Mouse (Mus musculus) v-Abl transformed pro-B cells (cell line): Measurements from ENCODE around the gene Lonrf2.

Experiments used
- in situ Hi-C, 2 experiments: fragments of 400-800 bp; cut with MboI; formaldehyde crosslinking; loops; one replicate each; pipeline ENCODE4 v1.15.1; 2025; ENCODE audit not compliant: unreplicated experiment in 2 of 2

The Lonrf2 gene

DNA sequence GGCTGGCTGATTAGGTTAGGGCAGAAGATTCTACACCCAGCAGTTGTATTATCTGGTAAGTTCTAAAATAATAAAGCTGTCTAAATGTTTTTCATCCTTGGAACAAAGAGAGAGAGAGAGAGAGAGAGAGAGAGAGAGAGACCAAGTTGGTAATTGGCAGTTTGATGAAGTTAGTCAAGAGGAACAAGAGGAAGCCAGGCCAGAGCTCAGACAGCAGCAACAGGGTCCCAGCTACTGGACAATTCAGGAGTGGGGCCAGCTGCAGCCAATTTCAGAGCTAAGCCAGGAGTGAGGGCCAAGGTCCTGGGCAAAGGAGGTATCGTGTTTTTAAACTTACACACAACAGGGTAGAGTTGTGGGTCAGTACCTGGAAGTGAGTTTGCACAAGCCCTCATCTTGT is 6.3 kb upstream of the Lonrf2 start:
- in situ Hi-C loops, result no loop called here

DNA sequence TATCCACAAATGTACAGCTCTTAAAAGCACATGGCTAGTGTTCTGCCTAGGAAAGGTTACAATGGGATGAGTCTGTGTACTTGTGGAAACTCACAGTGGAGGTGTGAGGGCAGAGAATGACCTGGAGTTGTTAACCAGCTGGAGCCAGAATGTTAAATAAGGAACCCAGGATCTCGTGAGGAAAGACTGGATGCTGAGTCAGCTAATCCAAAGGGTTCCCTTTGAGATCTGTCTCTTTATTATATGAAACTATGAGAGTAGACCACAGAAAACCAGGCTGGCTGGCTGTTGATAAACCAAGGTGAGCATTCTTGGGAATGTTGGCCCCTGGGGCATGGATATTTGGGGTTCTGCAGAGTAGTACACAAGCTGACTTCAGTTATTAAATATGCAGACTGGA is 3.4 kb upstream of the Lonrf2 start:
- in situ Hi-C loops, result no loop called here

DNA sequence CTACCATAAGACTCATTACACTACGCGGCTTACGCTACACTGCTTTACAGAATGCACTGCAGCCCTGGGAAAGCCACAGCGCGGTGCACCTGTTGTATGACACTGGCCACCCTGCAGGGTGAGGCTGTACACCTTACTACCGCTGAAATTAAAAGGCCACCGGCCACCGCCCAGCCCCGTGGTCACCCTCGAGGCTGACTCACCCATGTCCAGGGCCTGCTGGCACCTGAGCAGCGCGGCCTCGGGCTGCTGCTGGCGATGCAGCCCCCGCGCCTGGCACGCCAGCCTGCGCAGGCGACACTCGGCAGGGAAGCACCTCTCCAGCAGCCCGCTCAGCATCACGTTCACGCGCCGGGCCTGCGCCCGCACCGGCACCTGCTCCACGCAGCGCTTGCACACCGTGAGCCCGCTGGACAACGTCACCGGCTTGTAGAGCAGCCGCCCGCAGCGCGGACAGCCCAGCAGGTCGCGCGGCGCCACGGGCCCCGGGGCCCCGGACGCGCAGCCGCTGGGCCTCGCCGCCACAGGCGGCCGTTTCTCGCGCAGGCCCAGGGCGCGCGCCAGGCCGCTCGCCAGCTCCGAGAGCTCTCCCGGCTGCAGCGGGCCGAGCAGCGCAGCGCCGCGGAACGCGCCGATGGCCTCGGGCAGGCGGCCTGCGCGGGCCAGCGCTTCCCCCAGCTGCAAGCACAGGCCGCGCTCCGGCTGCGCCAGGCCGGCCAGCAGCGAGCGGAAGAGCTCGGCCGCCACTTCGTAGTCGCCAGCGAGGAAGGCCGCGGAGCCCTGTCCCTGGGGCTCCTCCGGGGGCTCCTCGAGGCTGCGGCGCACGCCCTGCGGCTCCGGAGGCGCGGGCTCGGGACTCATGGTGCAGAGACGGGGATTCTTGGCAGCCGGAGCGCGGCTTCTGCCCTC is 689 bp downstream of the Lonrf2 start:
- in situ Hi-C loops, result no loop called here

DNA sequence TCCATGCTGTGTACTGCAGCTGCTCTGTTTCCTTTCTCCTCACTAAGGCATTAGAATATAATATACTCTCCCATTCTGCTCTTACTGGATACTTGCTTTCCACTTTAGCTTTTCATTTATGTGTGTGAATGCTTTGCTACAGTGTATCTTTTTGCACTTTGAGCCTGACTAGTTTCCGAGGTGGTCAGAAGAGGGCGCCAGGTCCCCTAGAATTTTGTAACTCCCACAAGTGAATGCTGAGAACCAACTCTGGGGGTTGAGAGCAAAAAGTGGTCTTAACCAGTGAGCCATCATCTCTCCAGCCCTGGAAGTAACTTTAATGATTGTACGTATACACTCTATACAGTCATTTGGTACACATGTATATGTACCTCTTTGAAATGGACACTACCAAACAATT is 1.6 kb downstream of the Lonrf2 start:
- in situ Hi-C loops, result no loop called here

DNA sequence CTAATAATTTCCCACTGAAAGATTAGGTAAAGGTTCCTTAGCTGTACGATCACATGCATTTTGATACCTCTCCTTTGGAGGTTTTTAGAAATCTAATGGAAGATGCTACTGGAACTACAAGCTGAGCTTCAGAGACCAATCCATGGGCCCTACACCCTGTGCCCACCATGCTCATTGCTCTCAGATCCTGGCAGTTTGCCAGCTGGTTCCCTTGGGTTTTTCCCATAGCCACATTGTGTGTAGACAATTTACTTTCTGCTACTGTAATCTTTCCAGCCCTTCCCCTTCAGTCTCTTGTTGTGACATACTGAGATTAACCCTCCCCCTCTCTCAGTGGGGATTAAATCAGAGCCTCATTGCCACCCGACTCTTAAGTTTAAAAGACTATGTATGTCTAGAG is 11.6 kb downstream of the Lonrf2 start:
- in situ Hi-C loops, result no loop called here

DNA sequence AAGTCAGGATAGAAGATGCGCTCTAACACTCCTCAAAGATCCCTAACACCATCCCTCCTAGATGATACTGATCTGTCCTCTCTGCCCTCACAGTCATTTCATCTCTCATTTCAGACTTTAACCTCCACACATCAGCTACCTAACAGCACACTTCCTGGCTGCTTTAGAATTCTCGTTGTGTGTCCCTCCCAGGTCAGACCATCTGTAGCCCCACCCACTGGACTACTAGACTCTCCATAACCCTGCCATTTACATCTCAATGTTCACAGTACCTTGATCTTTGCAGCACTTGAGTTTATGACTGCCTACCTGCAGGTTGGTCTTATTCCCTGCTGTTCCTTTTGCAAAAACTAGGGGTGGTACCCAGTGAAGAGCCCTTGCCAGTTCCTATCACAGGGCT is 12.7 kb downstream of the Lonrf2 start:
- in situ Hi-C loops, result no loop called here

DNA sequence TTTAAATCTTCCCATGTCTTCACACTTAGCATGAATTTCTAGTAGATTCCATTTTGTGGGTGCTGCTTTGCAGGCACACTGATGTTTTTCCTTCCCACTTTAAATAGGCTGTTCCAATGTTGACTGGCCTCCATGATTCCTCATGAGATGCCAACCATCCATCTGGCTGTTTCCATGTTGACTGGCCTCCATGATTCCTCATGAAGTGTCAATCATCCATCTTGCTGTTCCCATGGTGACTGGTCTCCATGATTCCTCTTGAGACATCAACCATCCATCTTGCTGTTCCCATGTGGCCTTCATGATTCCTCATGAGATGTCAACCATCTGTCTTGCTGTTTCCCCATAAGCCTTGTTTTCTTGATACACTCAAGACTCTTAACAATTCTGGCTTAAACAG is 16.8 kb downstream of the Lonrf2 start:
- in situ Hi-C loops, result no loop called here

DNA sequence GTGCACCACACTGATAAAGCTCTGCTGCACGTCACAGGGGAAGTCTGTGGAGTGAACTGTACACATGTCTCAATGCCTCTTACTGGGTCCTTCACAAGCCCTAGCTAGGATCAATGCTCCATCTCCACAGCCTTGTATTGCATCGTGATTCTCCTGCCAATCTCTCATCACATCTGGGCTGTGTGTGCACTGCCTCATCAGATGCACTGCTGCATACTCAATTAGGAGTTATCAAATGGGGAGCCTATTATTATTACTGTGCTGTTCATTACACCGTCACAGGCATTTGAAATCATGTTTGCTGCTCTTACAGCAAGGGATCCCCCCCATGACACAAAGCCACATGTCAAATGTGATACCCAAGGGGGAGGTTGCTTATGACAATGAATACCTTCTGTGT is 18.8 kb downstream of the Lonrf2 start:
- in situ Hi-C loops, result no loop called here

DNA sequence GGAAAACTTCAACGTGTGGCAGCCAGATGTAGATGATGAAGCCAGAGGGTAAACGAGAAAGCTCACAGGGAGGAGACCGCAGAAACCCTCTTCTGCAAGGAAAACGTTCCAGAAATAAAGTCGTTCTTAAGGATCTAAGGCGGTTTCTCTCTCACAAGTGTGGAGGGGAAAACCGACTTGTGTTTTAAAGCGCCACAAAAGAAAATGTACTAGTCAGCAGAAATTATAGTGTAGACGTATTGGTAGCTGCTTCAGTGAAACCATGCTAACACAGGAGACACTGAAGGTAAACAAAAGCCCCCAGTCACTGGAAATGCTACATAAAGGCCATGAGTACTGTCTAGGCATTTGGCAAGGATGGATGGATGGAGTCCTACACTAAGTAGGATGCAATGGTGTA is 19.2 kb downstream of the Lonrf2 start:
- in situ Hi-C loops, result no loop called here

DNA sequence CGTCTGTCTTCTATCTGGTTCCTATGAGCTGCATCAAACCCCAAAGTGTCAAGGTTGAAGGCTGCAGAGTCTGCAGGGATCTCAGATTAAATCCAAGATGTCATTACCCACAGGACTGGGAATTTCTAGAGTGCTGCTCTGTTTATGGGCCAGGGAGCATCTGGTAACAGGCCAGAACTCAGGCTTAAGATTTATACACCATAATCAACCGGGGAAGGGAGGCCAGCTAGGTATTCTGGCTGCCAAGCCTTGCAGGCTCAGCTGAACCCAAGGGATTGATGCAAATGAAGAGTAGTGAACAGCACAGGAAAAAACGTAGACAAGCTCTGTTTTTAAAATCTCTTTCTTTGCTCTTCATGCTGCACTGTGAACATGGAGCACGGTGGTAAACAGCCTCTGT is 20.2 kb downstream of the Lonrf2 start:
- in situ Hi-C loops, result no loop called here

DNA sequence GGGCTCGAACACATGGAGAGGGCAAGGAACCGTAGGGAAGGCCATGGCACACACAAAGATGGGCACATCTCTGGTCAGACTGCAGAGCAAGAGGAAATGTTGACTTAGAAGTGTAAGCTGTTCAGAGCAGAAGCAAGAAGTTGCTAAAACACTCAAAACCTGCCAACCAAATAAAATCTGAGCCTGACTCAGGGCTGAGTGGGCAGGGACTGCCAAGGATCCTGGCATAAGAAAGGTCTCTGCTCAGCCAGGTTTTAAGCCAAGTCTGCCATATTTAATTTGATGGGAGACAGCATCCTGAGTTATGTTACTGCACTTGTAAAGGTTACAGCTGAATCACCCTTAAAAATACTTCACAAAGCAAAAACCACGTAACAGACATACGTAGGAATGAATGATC is 29.4 kb downstream of the Lonrf2 start:
- in situ Hi-C loops, result no loop called here

DNA sequence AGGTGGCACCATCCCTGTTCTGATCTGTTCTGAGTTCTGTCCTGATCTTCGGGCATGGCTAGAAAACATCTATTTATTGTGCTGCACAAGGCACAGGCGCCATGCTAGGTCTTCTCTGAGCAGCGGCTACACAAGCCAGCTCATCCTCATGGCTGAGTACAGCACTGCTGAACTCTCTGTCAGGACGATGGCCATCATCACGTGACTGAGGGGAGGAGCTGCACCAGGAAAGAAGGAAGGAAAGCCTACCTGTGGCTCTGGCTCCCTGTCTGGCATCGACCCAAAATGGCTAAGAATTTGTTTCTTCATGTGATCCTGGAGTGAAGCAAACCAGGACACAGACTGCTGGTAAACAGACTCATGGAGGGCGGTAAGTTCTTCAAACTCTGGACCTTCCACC is 36.1 kb downstream of the Lonrf2 start:
- in situ Hi-C loops, result loop anchor here (5.0 kb wide), 2 partner anchors 52 to 57 kb away; no protein-coding TSS in a partner anchor

DNA sequence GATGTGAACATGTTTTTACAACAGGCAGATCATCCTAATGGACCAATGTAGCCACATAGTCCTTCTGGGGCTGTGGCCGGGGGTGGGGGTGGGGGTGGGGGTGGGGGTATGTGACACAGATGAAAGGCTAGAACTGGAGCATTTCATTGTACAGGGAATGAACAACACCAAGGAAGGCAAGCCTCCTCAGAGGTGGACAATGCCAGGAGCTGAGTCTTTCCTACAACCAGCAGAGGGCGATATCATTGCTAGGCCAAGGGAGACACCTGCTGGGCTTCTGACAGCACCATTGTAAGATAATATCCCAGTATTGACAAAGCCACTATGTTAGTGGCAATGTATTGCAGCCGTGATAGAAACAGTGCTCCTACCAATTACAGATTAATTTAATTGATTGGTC is 37.2 kb downstream of the Lonrf2 start:
- in situ Hi-C loops, result loop anchor here (10.0 to 25.0 kb wide), 4 partner anchors 135 to 1537 kb away; partner anchors contain the start of genes Mitd1 (in 1 of the 2), Mrpl30 (in 1 of the 2) and Nms (in 1 of the 2)

DNA sequence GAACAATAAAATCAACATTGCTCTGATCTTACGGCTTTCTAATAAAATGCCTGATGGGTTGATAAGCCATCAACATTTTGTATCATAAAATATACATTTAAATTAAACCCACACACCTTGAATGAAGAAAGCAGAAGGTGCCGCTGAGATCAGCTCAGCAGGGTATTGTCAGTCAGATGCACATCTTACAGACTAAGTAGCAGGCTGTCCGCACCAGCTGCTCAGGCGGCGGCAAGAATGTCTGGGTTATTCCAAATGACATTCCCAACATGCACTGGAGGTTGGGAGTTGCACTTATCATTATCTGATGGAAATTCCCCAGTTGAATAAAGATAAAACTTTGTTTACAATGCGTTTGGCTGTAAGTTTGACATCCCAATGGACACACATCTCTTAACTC is 39.6 kb downstream of the Lonrf2 start:
- in situ Hi-C loops, result loop anchor here (10.0 to 25.0 kb wide), 4 partner anchors 138 to 1535 kb away; partner anchors contain the start of genes Mitd1 (in 1 of the 2), Mrpl30 (in 1 of the 2) and Nms (in 1 of the 2)

DNA sequence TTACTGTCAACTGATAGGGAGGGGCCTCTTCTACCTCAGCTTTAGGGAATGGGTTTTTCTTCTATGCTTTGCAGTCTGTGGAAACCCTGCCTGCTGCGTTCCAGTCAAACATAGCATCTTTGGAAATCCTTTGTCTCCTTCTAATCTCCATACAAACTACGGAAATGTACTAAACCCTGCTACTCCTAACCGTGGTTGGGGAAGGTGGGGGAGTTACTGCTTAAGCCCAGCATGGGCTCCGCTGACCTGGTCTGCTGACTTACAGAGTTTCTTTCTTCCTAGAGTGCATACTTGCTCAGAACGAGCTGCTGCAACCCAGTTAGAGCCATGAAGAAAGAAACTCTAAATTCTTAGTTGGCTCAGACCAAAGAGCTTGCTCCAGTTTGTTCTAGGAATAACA is 41.0 kb downstream of the Lonrf2 start:
- in situ Hi-C loops, result loop anchor here (10.0 to 25.0 kb wide), 4 partner anchors 139 to 1533 kb away; partner anchors contain the start of genes Mitd1 (in 1 of the 2), Mrpl30 (in 1 of the 2) and Nms (in 1 of the 2)

DNA sequence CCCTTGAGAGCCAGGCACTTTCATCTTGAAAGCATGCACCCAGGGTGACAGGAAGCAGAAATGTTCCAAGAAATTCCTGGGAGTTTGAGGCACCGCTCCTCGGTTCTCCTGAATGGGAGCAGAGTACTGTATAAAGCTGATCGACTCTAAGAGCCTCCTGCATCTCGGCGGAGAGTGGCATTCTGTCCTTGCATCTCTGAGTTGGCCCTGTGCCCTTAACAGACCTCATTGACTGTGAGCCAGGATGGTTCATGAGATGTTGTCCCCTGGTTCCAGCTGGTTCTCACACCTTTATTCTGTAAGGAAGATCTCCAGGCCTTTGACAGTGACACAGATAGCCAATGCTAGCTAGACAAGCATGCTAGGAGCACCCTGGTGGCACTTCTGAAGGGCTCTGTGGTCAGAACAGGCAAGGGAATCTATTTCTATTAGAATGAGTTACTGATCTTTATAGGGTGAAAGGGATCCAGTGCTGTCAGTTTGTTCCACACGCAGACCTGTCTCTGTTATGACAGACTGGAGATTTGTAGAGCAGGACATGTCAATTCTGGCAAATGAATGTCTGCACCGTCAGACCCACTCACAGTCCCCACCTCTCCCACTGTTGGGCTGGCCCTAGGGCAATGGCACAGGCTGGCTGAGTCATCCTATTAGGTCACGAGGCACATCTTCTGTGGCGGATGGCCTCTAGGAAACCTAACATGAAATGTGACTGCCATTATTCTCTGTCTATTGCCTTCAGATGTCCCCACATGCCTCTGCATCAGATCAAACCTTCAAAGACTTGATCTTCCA is 45.3 kb downstream of the Lonrf2 start:
- in situ Hi-C loops, result loop anchor here (10.0 to 25.0 kb wide), 4 partner anchors 144 to 1529 kb away; partner anchors contain the start of genes Mitd1 (in 1 of the 2), Mrpl30 (in 1 of the 2) and Nms (in 1 of the 2)

DNA sequence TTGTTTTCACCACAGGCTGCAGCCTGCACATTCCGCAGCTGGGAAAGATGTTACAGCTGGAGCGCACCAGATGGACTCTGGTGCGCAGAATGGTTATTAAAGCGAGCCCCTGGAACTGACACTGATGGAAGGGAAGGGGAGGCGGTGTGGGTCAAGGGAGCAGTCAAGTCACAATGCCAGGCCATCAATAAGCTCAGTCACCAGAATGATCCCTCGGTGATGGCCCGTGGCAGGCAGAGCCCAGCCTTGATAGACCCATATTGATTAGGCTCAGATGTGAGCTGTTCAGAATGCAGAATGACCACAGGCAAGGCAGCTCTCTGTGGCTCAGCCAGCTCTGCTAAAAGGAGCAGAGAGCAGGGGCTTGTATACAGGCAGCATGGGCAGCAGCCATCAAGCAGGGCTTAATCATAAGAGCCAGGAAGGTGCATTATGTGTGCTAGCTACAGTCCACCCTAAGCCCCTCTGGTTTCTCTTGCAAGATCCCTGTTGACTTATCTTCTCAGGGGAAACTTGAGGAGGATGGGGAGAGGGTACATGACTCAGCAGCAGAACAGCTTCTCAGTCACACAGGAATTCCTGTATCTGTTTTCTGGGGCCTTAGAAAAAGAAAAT is 46.4 kb downstream of the Lonrf2 start:
- in situ Hi-C loops, result loop anchor here (5.0 to 25.0 kb wide), 7 partner anchors 145 to 1528 kb away; partner anchors contain the start of genes Mitd1 (in 2 of the 2), Mrpl30 (in 2 of the 2) and Nms (in 1 of the 2)

DNA sequence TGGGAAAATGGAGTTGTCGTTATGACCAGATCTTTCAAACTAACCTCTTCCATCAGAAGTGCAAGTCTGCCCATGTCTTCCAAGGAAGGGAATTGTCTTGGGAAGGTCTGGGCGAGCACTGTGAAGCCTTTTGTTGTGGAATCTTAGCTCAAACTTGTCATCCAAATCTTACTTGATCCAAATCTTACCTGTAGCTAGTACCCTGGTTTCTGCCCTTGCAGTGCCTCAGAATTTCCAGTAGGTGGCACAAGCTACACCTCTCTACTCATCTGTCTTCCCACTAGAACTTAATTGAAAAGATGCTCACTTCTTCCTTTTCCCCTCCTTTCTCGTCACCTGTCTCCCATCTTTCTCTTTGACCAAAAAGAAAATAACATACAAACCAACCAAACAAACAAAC is 47.6 kb downstream of the Lonrf2 start:
- in situ Hi-C loops, result loop anchor here (5.0 to 25.0 kb wide), 6 partner anchors 602 to 1527 kb away; partner anchors contain the start of genes Mitd1 (in 2 of the 2) and Mrpl30 (in 2 of the 2)

DNA sequence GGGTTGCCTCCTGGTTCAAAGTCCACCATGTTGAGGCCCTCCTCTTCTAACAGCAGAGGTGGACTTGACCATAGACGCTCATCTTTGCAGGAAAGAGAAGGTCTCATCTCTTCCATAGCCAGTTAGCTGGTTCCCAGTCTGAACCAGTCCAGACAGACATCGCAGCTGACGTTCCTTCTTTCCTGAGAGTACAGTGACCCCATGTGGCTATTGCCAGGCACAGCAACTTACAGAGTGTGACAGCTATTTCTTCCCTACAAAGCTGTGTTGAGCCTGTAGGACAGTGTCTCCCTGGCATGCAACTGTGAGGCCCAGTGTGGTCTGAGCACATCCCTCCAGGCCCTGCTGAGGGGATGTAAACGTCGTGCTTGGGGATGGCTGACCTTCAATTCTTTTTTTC is 49.1 kb downstream of the Lonrf2 start:
- in situ Hi-C loops, result loop anchor here (5.0 to 25.0 kb wide), 6 partner anchors 600 to 1525 kb away; partner anchors contain the start of genes Mitd1 (in 2 of the 2) and Mrpl30 (in 2 of the 2)

DNA sequence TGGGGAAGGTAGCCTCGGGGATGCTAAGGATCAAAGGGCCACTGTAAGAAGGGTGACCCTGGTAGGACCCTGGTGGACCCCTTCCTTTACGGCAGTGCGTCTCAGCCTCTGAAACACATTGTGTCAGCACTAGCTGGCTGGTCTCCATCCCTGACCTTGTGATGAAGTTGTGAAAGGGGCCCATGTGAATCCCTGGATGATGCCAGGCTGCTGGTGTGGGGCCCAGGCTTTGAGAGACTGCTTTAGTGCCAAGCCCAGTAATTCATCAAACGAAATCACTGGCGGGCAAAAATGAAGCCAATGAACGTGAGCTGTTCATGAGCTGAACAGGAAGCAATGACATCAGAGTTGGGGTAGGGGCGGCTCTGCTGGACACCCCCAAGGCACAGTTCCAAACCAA is 50.2 kb downstream of the Lonrf2 start:
- in situ Hi-C loops, result loop anchor here (5.0 to 25.0 kb wide), 6 partner anchors 599 to 1524 kb away; partner anchors contain the start of genes Mitd1 (in 2 of the 2) and Mrpl30 (in 2 of the 2)
